Mouse (Mus musculus) kidney, adult 18-20 months (tissue): ENCODE measurements at regions not wholly inside any gene's neighbourhood (a gene's known extent, or its start where the extent isn't known, plus 50 kb on each side); places are given as distances from the start of the nearest gene placed in this dataset.

ENCODE experiments used
- DNase-seq: peaks from one replicate; pipeline ENCODE4 v3.0.0; 2021

GRCm38 (mm10) chr11:63507387-63507786, 378.6 kb downstream of the Pmp22 start:
- no peak for DNase-seq

- DNase-seq, result no peak
Measured at GRCm38 (mm10) chr11:63508727-63509126, 379.9 kb downstream of the Pmp22 start.

DNA sequence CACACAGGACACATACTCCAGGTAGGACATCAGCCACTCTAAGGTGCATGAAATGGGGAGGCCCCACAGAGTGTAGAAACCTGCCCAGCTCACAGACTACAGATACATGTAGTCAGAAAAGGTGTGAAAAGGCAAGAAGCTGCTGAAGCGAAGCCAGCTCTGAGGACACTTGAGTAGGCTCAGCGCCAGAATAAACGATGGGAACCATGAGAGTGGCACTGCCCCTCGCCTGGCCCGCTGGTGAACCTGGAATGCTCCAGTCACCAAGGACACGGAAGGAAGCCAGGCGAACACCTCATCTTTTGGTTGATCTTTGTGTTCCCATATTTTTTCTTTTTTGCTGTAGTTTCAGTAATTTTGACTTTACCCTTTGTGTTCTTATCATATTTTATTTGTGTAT, 381.8 kb downstream of the Pmp22 start:
- DNase-seq, result no peak

DNA sequence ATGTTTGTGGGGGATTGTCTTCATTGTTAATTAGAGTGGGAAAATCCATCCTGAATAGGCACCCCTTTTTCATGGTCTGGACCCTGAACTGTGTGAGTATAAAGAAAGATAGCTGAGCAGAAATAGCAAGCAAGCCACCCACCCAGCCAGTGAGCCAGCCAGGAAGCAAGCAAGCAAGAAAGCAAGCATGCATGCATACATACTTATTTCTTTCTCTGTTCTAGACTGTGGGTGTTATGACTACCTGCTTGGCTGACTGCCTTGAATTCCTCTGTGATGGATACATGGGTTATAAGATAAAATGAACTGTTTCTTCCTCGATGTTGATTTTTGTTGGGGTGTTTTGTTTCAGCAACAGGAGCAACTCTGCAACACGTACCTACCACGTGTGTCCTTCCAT, 385.8 kb downstream of the Pmp22 start:
- DNase-seq, result no peak

GRCm38 (mm10) chr11:63518847-63519246, 390.1 kb downstream of the Pmp22 start:
- DNase-seq, result no peak

DNA sequence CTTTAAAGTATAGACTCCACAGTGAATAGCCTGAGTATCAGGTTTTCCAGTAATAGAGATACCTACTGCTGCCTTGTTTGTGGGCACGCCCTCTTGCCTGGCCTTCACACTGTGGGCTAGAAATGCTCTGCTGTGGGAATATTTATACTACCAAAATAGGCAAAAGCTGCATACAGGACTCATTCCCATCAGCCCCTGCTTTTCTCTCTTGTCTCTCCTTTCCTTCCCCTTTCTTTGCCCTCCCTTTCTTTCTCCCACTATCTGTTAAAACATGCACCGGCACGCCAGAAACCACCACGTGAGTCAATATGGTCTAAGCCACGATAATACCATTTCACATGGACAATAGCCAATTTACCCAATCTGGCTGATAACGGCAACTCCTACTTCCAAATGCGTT, 395.5 kb downstream of the Pmp22 start:
- no peak for DNase-seq

- DNase-seq, result no peak
Measured at GRCm38 (mm10) chr11:63525431-63525830, 396.6 kb downstream of the Pmp22 start.

GRCm38 (mm10) chr11:63525956-63526355, 396.1 kb downstream of the Hs3st3b1 start:
- DNase-seq, result no peak

GRCm38 (mm10) chr11:63532752-63533151, 389.3 kb downstream of the Hs3st3b1 start:
- DNase-seq, result no peak

DNA sequence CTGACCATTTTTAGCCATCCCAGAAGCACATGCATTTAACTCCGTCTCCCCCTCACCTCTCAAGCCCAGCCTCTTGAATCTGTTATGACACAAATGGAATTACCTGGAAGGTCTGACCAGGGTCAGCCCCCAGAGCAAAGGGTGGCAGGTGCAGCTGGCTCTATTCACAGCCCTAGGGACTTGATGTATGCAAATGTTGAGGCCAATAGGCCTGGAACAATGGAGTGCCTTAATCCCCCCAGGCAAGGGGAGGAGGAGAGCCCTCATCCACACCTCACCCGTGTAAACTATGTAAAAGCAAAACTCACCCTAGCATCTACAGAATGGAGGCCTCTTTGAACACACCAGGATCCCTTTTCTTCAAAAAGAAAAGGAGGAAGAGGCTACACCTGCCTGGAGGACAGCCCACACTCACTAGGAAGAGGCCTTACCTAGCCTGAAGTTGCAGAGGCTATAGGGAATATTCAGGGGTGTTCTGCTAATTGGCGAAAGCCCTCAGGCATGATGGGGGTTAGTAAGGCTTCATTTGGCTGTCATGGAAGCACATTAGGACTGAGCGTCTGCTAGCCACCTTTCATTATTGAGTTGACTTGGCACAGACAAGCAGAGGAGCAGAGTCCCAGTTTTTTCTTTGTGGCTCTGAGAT, 388.4 kb downstream of the Hs3st3b1 start:
- DNase-seq, result no peak

DNA sequence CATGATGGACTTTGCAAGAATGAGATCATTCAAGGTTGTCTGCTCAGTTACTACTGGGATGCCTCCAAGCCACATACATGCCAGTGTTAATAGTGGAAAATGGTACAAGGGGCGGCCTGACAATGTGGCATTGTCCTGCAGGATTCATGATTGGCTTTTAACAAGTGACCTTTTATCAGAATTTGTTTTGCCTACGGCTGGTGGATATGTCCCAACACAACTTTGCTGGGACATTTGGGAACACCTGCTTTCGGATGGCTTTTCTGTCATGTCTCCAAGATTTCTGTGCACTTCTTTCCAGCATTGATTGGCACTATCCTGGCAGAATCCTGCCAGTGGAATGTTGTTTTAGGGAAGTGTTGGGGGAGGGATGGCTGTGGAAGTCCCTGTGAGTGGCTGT, 384.4 kb downstream of the Hs3st3b1 start:
- DNase-seq, result no peak

- DNase-seq, result no peak
Measured at GRCm38 (mm10) chr11:63543971-63544696, 378.0 kb downstream of the Hs3st3b1 start.

DNA sequence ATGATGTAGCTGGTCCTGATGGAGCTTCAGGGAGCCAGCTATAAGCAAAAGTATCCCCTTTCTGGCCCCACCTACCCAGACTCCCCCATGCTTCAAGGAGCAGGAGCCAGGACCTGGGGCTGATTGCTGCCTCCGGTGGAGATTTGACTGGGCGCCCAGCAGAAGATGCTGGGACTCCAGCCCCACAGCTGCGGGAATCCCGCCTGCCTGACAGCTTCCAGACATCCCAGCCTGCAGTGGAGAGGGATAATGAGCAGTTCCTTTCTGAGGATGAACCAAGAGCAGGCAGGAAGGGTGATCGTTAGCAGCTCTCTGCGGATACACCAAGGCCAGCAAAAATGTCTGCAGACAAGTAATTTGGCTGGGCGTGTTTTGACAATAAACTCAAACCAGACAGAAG, 376.6 kb downstream of the Hs3st3b1 start:
- no peak for DNase-seq

GRCm38 (mm10) chr11:63560466-63560865, 361.6 kb downstream of the Hs3st3b1 start:
- no peak for DNase-seq

DNA sequence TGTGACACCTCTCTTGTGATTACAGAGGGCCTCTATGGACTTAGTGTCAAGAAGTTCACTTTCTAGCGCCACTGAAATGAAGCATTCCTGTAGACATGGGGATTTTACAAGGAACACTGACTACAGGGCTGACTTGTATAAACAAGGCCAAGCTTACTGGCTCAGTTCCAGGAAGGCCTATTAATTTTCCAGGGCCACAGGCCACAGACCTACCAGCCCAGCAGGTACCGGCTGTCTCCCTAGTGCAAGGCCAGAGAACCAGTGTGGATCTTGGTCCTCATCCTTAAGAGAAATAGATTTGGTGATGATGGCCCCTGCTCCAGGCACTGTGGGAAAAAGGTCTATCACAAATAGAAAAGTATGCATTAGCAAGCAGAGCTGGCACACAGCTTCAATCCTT, 359.4 kb downstream of the Hs3st3b1 start:
- DNase-seq, result peak; percentile 10

GRCm38 (mm10) chr11:63565471-63566232, 356.4 kb downstream of the Hs3st3b1 start:
- no peak for DNase-seq

DNA sequence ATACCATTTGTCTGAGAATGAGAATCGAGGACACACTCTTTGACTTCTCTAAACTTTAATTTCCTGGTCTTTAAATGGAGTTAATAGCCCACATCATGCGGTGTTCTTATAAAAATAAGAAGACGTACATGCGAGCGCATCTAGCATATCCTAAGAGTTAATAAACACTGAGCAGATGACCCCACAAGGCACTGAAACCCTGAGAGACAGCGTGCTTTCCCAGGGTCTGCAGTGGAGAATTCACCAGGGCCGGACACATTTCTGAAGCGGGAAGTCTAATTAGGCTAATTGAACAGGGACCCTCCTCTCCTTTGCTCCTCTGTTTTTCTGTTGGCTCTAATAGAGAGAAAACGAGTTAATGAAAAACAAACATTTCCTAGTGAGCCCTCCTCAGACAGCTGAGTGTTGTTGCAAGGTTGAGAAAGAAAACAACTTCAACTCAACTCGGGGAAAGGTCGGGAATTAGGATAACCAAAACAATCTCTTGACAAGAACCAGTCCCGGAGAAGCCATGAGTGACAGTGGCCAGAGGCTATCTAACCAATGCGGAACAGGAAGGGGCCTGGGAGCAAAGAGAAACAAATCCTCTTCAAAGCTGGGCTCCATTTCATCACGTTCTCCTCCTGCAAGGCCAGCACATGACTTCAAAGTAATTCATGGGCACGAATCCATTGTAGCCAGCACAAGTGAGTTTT, 352.2 kb downstream of the Hs3st3b1 start:
- DNase-seq, result peak; percentile 13

- no peak for DNase-seq
Measured at GRCm38 (mm10) chr11:63570646-63571045, 351.4 kb downstream of the Hs3st3b1 start.

GRCm38 (mm10) chr11:63573271-63573670, 348.8 kb downstream of the Hs3st3b1 start:
- no peak for DNase-seq

- no peak for DNase-seq
Measured at GRCm38 (mm10) chr11:63583321-63583720, 338.8 kb downstream of the Hs3st3b1 start.

DNA sequence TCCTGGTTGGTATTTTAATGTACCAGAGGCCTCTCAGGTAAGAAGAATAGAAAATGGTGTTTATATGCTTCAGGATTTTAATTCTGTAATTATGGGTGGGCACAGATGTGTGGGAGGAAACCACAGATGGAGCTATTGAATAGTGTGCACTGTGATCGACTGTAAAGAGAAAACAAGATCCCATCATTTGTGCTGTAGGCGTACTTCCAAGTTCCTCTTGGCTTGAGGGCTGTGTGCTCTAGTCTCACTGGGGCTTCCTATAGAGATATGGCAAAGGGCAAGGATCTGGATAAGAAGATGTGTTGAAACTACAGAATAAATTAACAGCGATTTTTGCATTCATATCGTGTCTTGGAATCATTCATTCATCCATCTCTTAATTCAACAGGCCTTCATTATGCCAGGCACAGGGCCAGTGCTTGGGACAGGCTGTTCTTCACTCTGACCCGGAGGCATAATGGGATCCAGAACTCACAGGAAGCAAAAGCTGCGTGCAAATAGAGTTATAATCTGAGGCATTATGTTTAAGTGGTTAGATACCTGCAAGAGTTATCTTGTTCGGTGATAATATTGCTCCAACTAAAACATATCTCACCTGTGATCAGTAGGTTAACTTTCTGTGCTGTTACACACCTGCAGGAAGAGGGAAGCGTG, 336.7 kb downstream of the Hs3st3b1 start:
- DNase-seq, result no peak

DNA sequence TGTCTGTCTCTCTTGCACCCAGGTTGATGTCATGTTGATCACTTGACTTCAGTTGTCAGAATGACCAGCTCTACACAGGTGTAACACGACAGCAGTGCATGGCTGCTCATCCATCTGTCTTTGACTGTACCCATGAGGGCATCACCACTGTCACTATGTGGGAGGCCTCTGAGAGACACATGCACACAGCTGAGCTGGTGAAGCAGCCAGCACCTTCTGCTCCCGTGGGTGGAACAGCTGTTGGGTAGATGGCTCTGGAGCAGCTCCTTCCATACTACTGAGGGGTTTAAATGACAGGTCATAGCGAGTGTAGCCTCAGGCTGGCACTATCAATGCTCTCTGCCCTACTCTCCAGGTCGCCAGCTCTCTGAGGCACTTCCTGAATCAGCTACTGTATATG, 301.9 kb downstream of the Hs3st3b1 start:
- no peak for DNase-seq

DNA sequence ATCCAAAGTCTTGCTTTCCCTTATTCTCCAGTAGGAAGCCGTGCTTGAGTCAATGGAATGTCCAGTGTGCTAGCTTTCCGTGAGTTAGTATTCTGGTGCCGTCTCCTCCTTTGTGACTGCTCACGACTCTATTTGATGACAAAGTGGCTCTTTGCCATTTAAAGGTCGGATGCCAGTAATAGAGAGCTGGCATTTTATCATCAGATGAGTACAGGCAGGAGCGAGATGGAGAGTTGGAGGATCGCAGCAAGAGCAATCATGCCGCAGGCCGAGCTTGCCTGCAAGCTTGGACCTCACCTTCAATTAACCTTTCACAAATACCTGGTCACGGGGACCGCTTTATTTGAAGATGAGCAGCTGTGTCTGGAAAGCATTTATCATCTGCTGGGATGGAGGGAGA, 291.8 kb downstream of the Hs3st3b1 start:
- DNase-seq, result no peak
